Mouse (Mus musculus): ENCODE results near the gene Ddi2. TPM values are rescaled to one million over a fixed set of nuclear protein-coding genes. Genes with fewer than 3 reads are reported as not detected.

Gene Ddi2
- total RNA-seq, 2 experiments from 2014 or later, result 27.7 to 28.1 TPM

DNA sequence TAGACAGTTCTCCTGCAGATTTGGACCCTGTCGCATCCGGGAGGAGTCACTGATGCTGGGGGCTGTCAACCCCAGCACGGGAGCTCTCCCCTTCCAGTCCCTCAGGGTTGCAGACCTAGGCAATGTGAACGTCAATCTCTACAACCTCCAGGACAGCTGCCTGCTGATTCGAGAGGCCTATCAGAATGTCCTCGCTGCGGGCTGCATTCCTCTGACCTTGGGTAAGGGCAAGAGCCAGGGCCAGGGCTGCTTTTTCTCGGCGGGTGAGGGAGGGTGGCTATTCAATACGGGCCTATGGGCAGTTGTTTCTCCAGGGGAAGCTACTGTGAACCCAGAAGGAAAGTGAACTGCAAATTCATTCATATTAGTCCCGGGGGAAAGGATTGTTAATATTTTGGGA, 26.3 kb upstream of the Ddi2 start:
- DNase-seq (ENCODE audit: extremely low spot score in 1 of 2, low spot score in 2 of 2), result no peak
- intact Hi-C loops (cut with DNase I), result no loop called here

DNA sequence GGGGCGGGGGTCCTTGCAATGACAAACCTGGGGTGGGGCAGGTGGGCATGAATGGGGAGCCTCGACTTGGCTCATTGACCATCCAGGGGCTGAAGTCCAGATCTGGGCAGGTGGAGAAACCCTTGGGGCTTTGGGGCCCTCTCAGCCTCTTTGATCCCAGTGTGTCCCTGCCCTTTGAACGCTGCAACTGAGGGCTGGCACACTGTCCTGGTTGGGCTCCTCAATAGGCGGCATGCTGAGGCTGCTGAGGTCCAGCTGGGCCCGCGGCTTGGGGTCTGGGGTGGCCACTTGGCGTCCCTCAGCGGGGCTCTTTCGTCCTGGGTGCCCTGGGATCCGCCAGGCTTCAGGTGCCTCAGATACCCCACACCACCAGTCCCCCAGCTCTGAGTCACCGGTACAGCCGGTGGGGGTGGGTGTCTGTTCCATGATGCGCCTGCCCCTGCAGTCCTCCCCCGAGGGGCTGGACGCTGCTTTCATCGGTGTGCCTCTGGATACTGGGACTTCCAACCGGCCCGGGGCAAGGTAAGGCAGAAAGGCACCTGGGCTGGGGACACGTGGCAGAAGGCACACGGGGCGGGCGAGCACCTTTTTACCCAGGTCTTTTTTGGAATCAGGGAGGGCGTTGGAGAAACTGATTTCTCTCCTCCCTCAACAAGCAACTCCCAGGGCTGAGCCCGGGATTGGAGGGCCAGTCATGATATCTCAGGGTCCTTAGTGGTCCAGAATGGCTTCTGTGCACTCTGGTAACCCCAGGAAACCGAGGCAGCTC, 23.5 kb upstream of the Ddi2 start, which contains the start of gene Agmat:
Gene Agmat, plus strand, starts transcription at position 95 of the 769 bp plus-strand sequence.
- intact Hi-C loops (cut with DNase I), result no loop called here
- DNase-seq (ENCODE audit: extremely low spot score in 1 of 2, low spot score in 2 of 2), result no peak

DNA sequence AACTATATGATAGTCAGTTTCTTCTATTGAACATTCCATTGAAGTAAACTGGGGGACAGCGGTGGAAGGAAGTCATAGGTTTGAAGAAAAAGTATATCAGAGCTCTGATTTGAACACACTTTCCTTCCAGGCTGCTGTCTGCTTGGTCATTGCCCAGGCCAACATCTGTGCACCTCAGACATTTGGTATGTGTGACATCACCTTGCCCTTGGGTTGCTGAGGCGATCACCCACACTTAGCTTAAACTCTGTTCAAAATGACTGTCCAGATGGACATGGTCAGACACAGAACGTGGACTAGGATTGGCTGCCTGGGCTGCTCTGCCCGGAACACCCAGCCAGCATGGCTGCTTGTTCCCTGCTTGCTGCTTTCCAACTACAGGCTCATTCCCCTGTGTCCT, 19.2 kb upstream of the Ddi2 start:
- intact Hi-C loops (cut with DNase I), result no loop called here
- no peak for DNase-seq (ENCODE audit: extremely low spot score in 1 of 2, low spot score in 2 of 2)

DNA sequence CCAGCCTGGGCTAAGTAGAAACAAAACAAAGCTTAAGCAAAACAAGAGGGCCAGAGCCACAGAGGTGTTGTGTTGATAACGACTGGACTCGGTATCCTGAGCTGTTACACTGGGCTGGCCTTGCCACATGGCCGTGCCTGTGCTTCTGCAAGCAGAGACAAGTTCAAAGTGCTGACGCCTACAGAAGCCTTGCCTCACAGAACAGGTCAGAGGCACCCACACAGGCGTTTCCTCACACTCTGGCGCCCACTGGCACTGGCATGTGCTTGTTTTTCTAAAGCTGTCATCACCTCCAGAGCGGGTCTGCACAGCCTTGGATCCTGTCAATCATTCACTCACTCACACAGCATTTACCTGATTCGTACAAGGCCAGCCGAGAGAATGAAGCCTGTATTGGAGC, 18.6 kb upstream of the Ddi2 start:
- intact Hi-C loops (cut with DNase I), result no loop called here
- no peak for DNase-seq (ENCODE audit: extremely low spot score in 1 of 2, low spot score in 2 of 2)

DNA sequence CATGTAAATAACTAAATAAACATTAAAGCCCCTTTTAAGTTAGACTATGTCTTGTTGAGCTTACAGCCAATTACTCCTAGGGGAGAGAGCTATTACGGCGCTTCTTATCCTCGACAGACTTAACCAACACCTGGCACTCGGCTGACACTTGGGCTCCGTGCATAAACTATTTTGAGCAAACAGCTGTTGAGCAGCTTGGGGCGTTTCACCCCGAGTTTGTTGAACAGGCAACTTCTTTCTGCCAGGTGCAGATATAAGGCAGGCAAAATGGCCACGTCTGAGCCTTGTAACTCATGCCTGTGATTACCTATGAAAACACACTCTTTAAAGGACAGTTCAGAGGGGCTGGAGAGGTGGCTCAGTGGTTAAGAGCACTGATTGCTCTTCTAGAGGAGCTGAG, 14.8 kb upstream of the Ddi2 start:
- intact Hi-C loops (cut with DNase I), result no loop called here
- no peak for DNase-seq (ENCODE audit: extremely low spot score in 1 of 2, low spot score in 2 of 2)

DNA sequence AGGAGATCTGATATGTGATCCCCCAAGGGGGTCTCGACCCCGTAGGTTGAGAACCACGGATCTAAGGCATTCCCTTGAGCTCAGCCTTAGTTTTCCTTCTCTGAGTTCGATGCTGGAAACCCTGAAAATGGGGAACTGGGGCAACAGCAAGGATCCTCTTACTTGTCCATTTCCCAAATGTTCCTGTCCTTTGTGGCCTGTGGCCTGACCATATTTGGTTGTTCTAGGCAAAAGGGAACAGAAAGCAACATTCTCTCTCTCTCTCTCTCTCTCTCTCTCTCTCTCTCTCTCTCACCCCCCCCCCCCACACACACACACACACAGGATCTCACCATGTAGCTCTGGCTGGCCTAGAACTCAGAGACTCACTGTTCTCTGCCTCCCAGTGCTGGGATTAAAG, 13.6 kb upstream of the Ddi2 start:
- no peak for DNase-seq (ENCODE audit: extremely low spot score in 1 of 2, low spot score in 2 of 2)
- intact Hi-C loops (cut with DNase I), result no loop called here

DNA sequence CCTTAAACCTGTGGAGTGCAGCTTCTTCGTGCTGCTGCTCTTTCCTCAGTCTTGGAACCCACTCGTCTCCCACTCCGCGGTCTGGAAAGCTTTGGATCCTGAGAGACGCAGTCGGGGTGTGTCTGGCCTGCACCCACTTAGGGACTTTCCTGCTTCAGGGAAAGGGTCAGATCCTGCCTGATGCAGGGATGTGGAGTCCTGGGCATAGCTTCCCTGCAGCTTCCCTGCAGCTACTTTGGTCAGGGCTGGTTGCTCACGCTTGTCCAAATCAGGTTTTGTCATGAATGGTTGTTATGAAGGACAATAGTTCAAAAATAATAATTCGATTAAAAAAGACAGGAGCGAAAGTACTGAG, 12.0 kb upstream of the Ddi2 start:
- no peak for DNase-seq (ENCODE audit: extremely low spot score in 1 of 2, low spot score in 2 of 2)
- intact Hi-C loops (cut with DNase I), result no loop called here

DNA sequence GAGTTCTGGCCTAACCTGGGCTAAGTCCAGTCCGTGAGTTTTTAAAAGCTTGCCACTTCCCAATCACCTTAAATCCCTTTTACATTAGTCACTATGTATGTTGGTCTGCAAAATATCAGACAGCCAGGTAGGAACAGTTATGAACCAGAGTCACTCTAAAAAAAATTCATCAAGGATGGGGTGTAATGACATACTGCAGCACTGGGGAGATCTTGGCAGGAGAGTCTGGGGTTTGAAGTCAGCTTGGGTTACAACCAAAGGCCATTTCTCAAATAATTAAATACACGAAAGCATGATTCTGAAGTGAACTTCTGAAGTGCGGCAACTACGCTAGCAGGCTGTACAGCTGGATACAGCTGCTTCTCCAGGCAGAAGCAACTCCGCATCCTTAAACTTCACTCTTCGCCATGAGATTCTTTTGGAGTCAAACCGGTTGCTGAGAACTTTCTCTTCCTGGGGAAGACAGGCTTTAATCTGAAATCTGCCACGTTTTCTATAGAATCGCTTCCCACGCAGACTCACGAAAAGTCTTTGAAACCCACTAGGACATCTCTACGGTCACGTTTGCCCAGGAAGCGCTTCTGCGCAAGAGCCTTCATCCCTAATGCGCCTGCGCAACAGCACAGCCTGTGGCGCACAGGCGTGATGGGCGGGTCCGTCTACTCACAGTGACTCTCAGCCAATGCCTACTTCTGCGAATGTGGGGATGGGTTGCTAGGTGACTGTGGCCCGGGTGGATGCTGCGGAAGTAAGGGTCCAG, 11.4 kb upstream of the Ddi2 start:
- peak; percentile 93 to 95 for DNase-seq (ENCODE audit: extremely low spot score in 1 of 2, low spot score in 2 of 2)
- intact Hi-C loops (cut with DNase I), result no loop called here

DNA sequence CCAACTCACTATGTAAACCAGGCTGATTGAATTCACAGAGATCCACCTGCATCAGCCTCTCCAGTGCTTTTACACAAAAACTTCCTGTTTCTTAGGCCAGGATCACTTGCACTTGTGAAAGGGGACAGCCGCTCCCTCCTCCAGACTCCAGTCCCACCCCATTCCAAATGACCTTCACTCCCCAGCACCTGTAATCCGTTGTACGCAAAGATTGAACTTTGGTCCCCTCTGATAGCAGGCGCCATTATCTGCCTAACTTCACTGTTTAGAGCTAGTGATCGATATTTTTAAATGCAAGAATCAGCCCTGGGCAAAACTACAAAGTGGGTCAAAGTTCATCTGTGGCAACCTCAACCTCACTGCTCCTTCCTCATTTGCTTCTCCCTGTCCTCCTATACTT, 8.5 kb upstream of the Ddi2 start:
- DNase-seq (ENCODE audit: extremely low spot score in 1 of 2, low spot score in 2 of 2), result no peak
- intact Hi-C loops (cut with DNase I), result no loop called here

DNA sequence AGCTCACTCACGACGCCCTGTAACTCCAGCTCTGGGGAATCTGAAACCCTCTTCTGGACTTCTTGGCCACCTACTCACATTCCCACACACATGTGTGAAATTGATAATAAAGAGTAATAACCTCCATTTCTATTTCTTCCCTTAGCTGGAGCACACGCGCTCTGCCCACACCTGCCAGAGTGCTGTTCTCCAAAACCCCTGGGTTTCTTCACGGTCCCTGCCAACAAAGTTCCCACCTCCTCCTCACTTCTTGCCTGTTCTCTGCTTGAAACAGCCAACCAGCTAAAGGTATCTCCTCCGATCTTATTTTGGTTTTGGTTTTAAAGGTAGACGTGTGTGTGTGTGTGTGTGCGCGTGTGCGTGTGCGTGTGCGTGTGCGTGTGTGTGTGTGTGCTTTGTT, 7.2 kb upstream of the Ddi2 start:
- no peak for DNase-seq (ENCODE audit: extremely low spot score in 1 of 2, low spot score in 2 of 2)
- intact Hi-C loops (cut with DNase I), result no loop called here

DNA sequence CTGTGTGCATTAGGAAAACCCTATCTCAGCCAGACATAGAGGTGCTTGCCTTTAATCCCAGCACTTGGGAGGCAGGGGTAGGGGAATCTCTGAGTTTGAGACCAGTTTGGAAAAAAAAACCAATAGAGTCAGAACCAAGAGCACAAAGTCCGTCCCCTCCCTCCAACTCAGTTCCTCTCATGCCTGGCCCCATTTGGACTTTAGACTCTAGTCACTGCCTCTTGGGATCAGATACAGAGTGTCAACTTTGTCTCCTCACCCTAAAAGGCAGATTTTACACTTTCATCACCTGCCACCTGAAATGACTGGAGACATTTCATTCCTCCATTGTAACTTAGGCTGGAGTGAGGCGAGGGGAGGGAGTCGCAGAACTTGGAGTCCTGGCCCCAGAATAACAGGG, 6.0 kb upstream of the Ddi2 start:
- DNase-seq (ENCODE audit: extremely low spot score in 1 of 2, low spot score in 2 of 2), result no peak
- intact Hi-C loops (cut with DNase I), result no loop called here

DNA sequence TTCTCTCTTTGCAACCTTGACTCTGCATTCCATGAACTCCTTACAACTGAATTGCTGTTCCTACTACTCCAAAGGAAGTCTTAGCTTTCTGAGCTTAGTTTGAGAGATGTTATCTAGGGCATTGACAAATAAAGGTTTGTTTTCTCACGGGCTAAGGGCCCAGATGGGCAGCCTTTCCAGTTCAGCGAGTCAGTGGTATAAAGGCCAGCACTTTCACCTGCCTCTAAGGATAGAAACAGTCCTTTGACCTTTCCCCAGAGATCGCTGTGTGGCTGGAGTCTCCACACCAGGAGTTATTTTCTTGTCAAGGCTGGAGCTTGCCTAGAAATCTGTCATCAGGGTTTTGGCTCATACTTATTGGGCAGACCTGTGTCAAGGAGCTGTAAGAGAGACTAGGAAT, 2.5 kb upstream of the Ddi2 start:
- no peak for DNase-seq (ENCODE audit: extremely low spot score in 1 of 2, low spot score in 2 of 2)
- intact Hi-C loops (cut with DNase I), result no loop called here

DNA sequence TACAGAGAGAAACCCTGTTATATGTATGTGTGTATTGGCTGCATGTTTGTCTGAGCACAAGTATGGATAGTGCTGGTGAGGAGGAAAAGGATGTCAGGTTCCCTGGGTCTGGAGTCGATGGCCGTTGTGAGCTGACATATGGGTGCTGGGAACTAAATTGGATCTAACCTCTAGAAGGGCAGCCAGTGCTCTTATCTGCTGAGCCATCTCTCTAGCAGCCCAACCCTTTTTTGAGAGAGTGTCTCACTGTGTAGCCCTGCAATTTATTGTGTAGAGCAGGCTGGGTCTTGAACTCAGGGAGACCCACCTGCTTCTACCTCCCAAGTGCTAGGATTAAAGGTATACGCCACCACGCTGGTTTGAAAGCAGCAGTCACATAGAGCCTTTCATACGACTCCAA, 2.1 kb upstream of the Ddi2 start:
- no peak for DNase-seq (ENCODE audit: extremely low spot score in 1 of 2, low spot score in 2 of 2)
- intact Hi-C loops (cut with DNase I), result no loop called here

DNA sequence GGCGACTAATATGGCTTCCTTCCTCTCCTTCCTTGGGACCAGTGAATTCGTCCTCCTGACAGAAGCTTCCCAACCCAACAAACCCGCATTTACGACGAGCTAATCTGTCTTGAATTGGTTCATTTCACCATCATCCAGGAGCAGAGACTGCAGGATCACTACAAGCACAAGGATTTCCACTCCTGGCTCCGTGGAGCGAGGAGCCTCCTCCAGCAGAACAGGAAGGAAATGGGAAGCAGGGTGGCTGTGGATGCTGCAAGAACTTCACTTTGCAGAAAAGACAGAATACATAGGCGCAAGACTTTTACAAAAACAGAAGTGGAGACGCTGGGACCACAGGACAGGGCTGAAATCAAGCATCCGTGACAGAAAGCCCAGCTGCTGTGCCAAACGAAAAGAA, 1.4 kb upstream of the Ddi2 start:
- intact Hi-C loops (cut with DNase I), result no loop called here
- DNase-seq (ENCODE audit: extremely low spot score in 1 of 2, low spot score in 2 of 2), result no peak

DNA sequence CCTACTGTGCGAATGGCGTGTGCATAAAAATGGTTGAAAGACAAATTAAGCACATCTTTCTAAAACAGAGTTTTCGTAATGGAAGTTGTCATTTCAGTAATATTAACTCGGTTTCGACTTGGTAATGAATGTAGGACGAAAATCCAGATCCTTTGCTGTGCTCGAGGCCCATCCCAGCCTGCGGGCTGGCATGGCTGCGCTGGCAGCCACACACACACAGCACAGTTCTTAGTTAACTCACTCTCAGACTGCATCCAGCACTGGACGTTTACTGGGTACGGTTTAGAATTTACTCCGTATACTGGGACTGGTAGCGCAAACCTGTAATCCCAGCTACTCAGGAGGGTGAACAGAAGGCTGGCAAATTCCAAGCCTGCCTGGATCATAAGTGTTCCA, 452 bp upstream of the Ddi2 start:
- intact Hi-C loops (cut with DNase I), result no loop called here

DNA sequence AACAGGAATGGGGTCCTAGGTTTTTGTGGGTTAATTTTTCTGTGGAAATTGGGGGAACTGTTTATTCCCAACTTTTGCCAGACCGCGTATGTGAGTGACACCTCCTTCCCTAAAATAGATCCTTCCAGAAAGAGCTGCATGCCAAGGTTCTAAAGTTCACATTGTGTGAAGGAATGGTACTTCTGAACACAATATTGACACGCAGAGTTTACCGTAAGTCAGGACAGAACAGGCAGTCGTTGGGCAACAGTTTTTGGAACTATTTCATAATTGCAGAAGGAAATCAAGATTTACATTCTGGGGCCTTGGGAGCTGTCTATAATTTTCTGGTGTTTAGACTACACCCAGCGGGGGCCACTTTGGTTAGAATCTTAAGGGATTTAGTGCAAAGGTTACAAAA, 1.3 kb downstream of the Ddi2 start:
- DNase-seq (ENCODE audit: extremely low spot score in 1 of 2, low spot score in 2 of 2), result no peak
- intact Hi-C loops (cut with DNase I), result no loop called here

More for the DNA sequence above, 452 bp upstream of the Ddi2 start:
- no peak for DNase-seq (ENCODE audit: extremely low spot score in 1 of 2, low spot score in 2 of 2)

DNA sequence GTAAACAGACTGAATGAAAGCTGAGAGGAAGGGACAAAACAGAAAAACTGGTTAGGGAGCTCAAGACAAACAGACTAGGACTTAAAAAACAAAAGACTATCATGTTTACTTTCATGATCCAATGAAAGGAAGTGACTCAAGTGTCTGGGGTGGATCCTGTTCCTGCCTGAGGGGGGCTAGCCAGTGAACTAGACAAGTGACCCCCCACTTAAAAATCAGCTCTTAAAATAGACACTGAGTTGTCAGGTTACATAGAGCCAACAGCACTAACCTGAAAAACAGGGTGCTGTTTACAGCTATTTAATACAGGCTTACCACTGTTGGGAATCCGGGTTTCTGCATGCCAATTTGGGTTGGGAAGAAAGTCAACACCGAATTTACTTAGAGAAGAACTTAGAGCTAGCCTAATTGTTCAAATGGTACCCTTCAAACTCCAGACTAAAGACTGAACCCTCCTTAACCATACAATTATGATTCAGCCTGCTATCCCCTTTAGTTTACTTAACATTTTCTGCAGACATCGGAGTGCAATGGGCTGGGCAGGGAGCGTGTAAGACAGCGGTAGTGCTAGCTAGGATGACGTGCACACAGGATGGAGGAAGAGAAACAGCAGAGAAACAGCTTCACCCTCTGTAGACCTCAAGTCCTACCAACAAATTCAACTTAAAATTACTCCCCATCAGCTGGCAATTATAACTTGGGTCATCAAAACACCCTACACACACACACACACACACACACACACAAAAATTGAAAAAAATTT, 2.3 kb downstream of the Ddi2 start:
- intact Hi-C loops (cut with DNase I), result no loop called here
- no peak for DNase-seq (ENCODE audit: extremely low spot score in 1 of 2, low spot score in 2 of 2)

DNA sequence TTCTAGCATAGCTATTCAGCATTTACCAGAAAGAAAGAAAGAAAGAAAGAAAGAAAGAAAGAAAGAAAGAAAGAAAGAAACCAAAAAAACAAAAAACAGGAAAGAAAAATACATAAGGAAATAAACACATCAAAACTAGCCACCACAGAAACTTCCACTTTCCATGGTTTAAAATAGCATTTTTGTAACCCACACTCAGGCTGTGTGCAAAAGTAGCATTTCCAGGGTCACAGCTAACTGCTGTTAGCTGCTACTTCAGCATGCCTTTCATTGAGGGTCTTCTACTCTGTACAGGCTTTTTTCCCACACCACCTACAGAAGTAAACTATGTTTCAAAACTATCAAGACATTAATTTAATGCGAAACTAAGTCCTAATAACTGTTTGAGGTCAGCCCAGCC, 3.9 kb downstream of the Ddi2 start:
- intact Hi-C loops (cut with DNase I), result no loop called here
- no peak for DNase-seq (ENCODE audit: extremely low spot score in 1 of 2, low spot score in 2 of 2)

DNA sequence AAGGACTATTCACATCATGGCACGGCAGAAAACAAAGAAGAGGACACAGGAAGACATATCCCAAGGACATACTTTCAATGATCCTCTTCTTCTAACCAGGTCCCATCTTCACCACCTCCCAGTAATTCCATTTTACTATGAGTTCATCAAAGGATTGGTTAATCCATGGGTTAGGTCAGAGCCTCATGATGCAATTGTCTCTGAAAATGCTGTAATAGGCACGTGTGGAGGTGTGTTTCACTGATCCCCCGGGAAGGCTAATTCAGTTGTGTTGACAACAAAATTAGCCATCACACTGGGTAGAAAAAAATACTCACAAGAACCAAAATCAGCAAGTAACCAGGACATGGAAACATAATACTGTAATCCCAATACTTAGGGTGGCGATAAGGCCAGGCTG, 5.6 kb downstream of the Ddi2 start:
- no peak for DNase-seq (ENCODE audit: extremely low spot score in 1 of 2, low spot score in 2 of 2)
- intact Hi-C loops (cut with DNase I), result no loop called here

DNA sequence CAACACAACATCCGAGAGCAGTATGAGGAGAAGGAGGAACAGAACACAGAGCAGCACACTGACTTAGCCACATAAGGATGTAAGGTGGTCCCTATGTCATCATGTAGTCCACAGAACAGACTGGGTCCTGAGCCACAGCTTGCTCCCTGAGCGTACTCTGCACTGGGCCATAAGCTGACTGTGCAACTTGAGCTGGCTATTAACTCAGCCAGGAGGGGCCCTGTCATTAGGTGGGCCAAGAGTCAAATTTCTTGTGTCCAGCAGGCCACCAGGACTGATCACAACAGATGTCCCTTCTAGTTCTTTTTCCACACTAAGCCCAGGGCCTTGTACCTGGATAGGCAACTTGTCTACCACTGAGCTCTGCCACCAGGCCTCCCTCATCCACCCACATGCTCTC, 8.2 kb downstream of the Ddi2 start:
- intact Hi-C loops (cut with DNase I), result no loop called here
- DNase-seq (ENCODE audit: extremely low spot score in 1 of 2, low spot score in 2 of 2), result no peak
